Mouse (Mus musculus) midbrain, embryonic 14.5 days (tissue): Measurements from ENCODE around the gene Adam33. TPM values are rescaled to one million over a fixed set of nuclear protein-coding genes. Genes with fewer than 3 reads are reported as not detected.
"Not testable (repeated sequence)": the region's sequence is repeated elsewhere in the genome, so short reads cannot be mapped to it uniquely, and the experiment has no call there.

Experiments
- ATAC-seq: fragments of 200-750 bp; cut with Nextera tagmentation; 2 replicates; pipeline ENCODE4 v1.8.0; 2017; ENCODE audit warnings: moderate number of reproducible peaks, moderate library complexity; ENCODE audit not compliant: low FRiP score, low TSS enrichment
- DNase-seq: peaks from one replicate; pipeline ENCODE4 v3.0.0-alpha.2; 2015
- H3K27ac ChIP-seq: fragments of 300-500 bp; sonication (generic); replicated peaks from 2 replicates; pipeline ENCODE4 v1.5.1; 2014; ENCODE audit warnings: mild to moderate bottlenecking, low read depth, low read length, moderate library complexity
- H3K27me3 ChIP-seq: fragments of 300-500 bp; sonication (generic); 2 replicates; pipeline ENCODE4 v1.6.1; 2014; ENCODE audit warnings: low read length, control low read depth, mixed read lengths; ENCODE audit not compliant: control insufficient read depth, insufficient read depth
- H3K36me3 ChIP-seq: fragments of 300-500 bp; sonication (generic); 2 replicates; pipeline ENCODE4 v1.6.1; 2014; ENCODE audit warnings: low read length, control low read depth; ENCODE audit not compliant: control insufficient read depth, insufficient read depth
- H3K4me1 ChIP-seq: fragments of 300-500 bp; sonication (generic); 2 replicates; pipeline ENCODE4 v1.6.1; 2014; ENCODE audit warnings: mild to moderate bottlenecking, antibody characterized with exemption, low read length, control low read depth; ENCODE audit not compliant: control insufficient read depth, insufficient read depth
- H3K4me2 ChIP-seq: fragments of 300-500 bp; sonication (generic); 2 replicates; pipeline ENCODE4 v1.6.1; 2014; ENCODE audit warnings: mild to moderate bottlenecking, low read length, moderate library complexity
- H3K4me3 ChIP-seq: fragments of 300-500 bp; sonication (generic); replicated peaks from 2 replicates; pipeline ENCODE4 v1.5.1; 2014; ENCODE audit warnings: low read depth, low read length
- H3K9ac ChIP-seq: fragments of 300-500 bp; sonication (generic); replicated peaks from 2 replicates; pipeline ENCODE4 v1.6.1; 2014; ENCODE audit warnings: mild to moderate bottlenecking, low read length, moderate library complexity
- H3K9me3 ChIP-seq: fragments of 300-500 bp; sonication (generic); 2 replicates; pipeline ENCODE4 v1.6.1; 2016; ENCODE audit warnings: low read length, control low read depth, mixed read lengths; ENCODE audit not compliant: control insufficient read depth
- WGBS: fragments of 180-500 bp; shearing (Covaris S2); extraction: QIAGEN DNeasy Blood & Tissue Kit; methylation state at CpG from one replicate; pipeline ENCODE4 v1.1.7; 2014; 5-methylcytosine and 5-hydroxymethylcytosine counted together
- polyA plus RNA-seq: library from polyadenylated mRNA; unstranded; fragments of >200 nt; fragmentation: Nextera tagmentation; extraction: Ambion mirVana; gene quantifications from 2 replicates; pipeline ENCODE4 v1.2.1, GENCODE M21; 2014

The Adam33 gene
- 0.36 and 0.58 TPM in 2 replicates for polyA plus RNA-seq

DNA sequence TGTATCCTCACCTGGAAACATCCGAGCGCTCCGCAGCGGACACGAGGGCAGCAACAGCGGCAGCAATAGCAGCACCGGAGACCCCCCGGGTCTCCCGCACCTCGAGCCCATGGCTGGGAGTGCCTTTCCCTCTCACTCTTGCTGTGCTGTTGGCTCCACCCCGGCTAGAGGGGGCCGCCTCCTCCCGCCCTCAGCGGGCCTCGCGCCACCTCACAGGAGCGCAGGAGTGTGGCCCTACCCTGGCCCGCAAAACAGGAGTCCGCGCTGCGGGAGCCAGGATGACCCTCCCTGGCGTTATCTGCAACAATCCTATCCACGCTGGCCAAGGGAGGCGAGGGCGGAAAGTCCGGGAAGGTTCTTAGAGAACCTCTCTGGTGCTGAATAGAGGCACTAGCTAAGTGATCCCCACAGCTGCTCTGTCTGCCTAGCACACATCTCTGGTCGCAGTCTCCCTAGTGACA lies at the start of gene Adam33:
Gene Adam33 (minus strand): TSS at position 411 of the 461 bp plus-strand sequence.
- no peak within 1 kb of the TSS for H3K27ac ChIP-seq
- H3K36me3 ChIP-seq, result no peaks in the 10 kb centered on the region
- 0 out of 2 replicates have a peak, but pooled peaks cover 2% of the 10 kb centered on the region for H3K4me1 ChIP-seq
- H3K4me3 ChIP-seq, result 0 out of 2 replicates have a peak within 1 kb of the TSS, but pooled peaks have one; percentile 21
- no peaks in the 10 kb centered on the region for H3K9me3 ChIP-seq
- WGBS, result 3% methylated on average over 27 of the region's 27 CpGs
- ATAC-seq (no peak), DNase-seq (no peak)
- H3K9ac ChIP-seq, result 0 out of 2 replicates have a peak within 1 kb of the TSS, but pooled peaks have one; percentile 12
- peak within 1 kb of the TSS; percentile 49 for H3K4me2 ChIP-seq
- H3K27me3 ChIP-seq, result peaks cover 10% of the 10 kb centered on the region; the same call in 1 of the 2 replicates

DNA sequence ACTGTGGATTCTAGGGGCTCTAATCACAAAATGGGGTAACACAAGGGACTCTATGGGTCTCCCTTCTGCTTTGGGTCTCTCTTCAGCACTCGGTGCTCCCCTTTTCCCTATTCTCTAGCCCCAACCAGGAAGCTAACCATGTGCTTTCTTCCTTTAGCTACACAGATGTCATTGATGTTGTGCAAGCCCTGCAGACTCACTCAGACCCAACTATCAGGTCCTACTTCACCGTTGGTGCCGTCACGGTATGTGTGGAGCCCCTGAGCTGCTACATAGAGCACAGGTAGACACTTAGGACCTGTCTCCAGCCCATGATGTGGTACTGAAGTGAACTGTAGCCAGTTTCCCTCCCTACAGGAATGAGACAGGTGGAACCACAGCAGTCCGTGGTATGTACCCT lies 42.4 kb upstream of the Adam33 start:
- WGBS, result 86% methylated on average over 5 of the region's 5 CpGs
- Histone ChIP-seq H3K36me3 (no peaks in the 10 kb centered on the region), H3K9me3 (no peaks in the 10 kb centered on the region), H3K4me3 (no peak overlapping the region), H3K4me1 (no peaks in the 10 kb centered on the region), H3K27ac (no peak overlapping the region), H3K4me2 (no peak overlapping the region), H3K27me3 (no peaks in the 10 kb centered on the region), H3K9ac (no peak overlapping the region)
- ATAC-seq, result no peak
- DNase-seq, result no peak

DNA sequence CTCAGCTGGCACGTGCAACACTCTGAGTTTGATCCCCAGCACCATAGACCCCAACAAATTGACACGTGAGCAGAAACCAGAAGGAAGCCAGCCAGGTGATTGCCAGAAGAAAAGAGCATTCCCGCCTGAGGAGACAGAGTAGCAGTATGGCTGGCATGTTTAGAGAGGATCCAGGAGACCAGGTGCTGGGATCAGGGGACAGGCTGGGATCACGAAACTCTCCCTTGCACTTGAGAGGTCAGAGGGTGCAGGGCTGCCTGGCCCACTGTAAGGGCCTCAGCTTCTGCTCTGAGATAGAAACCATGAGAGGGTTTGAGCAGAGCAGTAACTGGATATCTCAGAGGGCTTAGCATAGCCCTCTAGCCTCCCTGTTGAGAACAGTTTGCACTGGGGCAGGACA lies 41.4 kb upstream of the Adam33 start:
- ATAC-seq, H3K4me1 ChIP-seq, H3K27me3 ChIP-seq, H3K27ac ChIP-seq, H3K9ac ChIP-seq, H3K36me3 ChIP-seq, H3K4me3 ChIP-seq, H3K9me3 ChIP-seq, DNase-seq, H3K4me2 ChIP-seq: not testable (repeated sequence)
- WGBS, result 71% methylated on average over 4 of the region's 4 CpGs

DNA sequence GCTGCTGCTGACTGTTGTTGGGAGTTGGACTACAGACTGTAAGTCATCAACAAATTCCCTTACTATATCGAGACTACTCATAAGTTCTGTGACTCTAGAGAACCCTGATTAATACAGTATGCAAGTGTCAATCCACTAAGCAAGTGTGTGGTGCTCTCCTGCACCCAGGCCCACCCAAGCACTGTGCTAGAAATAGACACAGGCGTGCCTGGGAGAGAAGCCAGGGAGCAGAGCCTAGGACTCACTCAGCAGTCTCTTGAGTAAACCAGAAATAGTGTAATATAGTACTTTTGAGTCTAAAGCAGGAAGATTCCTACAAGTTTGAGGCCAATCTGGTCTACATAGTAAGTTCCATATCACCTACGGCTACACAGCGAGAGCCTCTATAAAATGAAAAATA lies 40.4 kb upstream of the Adam33 start:
- Histone ChIP-seq H3K4me1 (no peaks in the 10 kb centered on the region), H3K4me2 (no peak overlapping the region), H3K9me3 (no peaks in the 10 kb centered on the region), H3K36me3 (no peaks in the 10 kb centered on the region), H3K9ac (no peak overlapping the region), H3K27me3 (no peaks in the 10 kb centered on the region), H3K27ac (no peak overlapping the region), H3K4me3 (no peak overlapping the region)
- no peak for DNase-seq
- no peak for ATAC-seq
- WGBS, result 92% methylated on average over 4 of the region's 4 CpGs

DNA sequence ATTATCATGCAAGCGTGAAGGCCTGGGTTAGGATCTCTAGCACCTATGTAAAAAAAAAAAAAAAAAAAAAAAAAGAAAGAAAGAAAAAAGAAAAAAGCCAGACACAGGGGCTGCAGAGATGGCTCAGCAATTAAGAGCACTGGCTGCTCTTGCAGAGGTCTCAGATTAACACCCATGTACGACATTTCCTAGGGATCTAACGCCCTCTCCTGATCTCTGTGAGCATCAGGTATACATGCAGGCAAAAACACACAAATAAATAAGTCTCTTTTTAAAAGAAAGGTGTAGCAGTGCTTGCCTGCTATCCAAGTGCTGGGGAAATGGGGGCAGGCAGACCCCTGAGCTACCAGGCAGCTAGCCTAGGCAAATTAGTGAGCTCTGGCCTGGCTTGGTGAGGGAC lies 37.9 kb upstream of the Adam33 start:
- no peak overlapping the region for H3K4me3 ChIP-seq
- H3K4me2 ChIP-seq, result no peak overlapping the region
- H3K4me1 ChIP-seq, result no peaks in the 10 kb centered on the region
- ATAC-seq (no peak), DNase-seq (no peak)
- no peak overlapping the region for H3K27ac ChIP-seq
- H3K9me3 ChIP-seq, result no peaks in the 10 kb centered on the region
- 64% methylated on average over 3 of the region's 3 CpGs for WGBS
- no peaks in the 10 kb centered on the region for H3K27me3 ChIP-seq
- no peak overlapping the region for H3K9ac ChIP-seq
- no peaks in the 10 kb centered on the region for H3K36me3 ChIP-seq

DNA sequence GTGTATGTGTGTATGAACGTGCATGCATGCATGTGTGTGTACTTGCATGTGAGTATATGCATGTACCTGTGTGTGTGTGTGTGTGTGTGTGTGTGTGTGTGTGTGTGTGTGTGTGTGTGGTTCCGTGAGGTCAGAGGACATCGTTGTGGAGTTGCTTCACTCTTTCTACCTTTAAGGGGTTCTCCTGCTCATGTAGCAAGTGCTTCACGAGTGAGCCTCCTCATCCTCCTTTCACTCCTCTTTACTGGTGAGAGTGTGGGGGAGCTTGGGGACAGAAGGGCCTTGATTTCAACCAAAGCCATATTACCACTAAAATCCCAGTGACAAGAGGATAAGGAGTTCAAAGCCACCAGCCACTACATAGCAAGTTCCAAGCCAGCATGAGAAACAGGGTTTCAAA lies 33.5 kb upstream of the Adam33 start:
- Histone ChIP-seq H3K4me1 (no peaks in the 10 kb centered on the region), H3K9ac (no peak overlapping the region), H3K4me3 (no peak overlapping the region), H3K36me3 (no peaks in the 10 kb centered on the region), H3K4me2 (no peak overlapping the region), H3K27me3 (no peaks in the 10 kb centered on the region), H3K9me3 (no peaks in the 10 kb centered on the region), H3K27ac (no peak overlapping the region)
- WGBS, result 89% methylated on average over 4 of the region's 4 CpGs
- no peak for ATAC-seq
- DNase-seq, result no peak

DNA sequence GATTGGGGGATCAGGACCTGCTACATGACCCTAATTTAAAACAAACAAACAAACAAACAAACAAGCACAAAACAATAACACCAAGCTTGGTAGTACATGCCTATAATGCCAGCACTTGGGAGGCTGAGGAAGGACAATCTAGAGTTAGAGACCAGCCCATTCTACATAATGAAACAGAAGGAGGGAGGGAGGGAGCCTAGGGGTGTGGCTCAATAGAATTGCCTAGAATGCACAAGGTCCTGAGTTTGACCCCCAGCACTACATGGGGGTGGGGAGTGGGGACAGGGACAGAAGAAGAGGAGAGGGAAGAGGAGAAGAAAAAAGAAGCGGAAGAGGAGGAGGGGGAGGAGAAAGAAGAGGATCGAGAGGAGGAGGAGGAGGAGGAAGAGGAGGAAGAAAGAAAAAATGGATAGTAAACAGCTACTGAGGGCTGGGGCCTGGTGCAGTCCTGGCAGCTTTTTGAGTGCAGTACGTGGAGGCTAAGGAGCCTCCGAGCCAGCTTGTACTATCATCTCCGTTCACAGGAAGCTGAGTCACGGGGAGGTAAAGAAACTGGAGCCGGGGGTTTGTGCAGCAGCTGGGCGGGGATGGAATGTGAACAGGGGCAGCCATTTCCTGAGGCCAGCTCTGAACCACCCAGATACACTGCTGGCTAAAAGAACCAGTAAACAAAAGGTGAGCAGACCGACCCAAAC lies 32.6 kb upstream of the Adam33 start:
- DNase-seq (peak; percentile 29), ATAC-seq (no peak)
- no peaks in the 10 kb centered on the region for H3K4me1 ChIP-seq
- no peak overlapping the region for H3K4me3 ChIP-seq
- H3K9me3 ChIP-seq, result no peaks in the 10 kb centered on the region
- no peak overlapping the region for H3K27ac ChIP-seq
- H3K9ac ChIP-seq, result no peak overlapping the region
- no peaks in the 10 kb centered on the region for H3K27me3 ChIP-seq
- no peak overlapping the region for H3K4me2 ChIP-seq
- 23% methylated on average over 9 of the region's 9 CpGs for WGBS
- H3K36me3 ChIP-seq, result no peaks in the 10 kb centered on the region

DNA sequence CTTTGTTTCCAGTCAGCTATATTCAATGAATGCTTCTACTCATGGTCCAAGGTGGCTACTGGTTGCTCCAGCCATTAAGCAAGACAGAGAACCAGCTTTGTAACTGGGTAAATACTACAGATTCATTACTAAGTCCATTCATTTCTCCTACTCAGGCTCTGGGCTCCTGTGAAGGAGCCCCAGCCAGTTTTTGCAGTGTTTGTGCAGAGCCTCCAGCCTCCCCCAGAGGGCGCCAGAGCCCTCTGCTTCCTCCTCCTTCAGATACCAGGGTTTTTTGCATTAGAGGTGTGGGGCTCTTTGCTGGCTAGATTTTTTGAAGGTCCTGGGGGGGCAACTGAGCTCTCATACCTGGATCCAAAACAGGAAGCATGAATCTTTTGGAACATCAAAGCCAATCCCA lies 31.2 kb upstream of the Adam33 start:
- Histone ChIP-seq H3K9me3 (no peaks in the 10 kb centered on the region), H3K4me3 (no peak overlapping the region), H3K4me2 (no peak overlapping the region), H3K9ac (no peak overlapping the region), H3K36me3 (no peaks in the 10 kb centered on the region), H3K27me3 (no peaks in the 10 kb centered on the region), H3K4me1 (no peaks in the 10 kb centered on the region), H3K27ac (no peak overlapping the region)
- 0% methylated on average over 1 of the region's 1 CpGs for WGBS
- ATAC-seq (no peak), DNase-seq (peak; percentile 87)

DNA sequence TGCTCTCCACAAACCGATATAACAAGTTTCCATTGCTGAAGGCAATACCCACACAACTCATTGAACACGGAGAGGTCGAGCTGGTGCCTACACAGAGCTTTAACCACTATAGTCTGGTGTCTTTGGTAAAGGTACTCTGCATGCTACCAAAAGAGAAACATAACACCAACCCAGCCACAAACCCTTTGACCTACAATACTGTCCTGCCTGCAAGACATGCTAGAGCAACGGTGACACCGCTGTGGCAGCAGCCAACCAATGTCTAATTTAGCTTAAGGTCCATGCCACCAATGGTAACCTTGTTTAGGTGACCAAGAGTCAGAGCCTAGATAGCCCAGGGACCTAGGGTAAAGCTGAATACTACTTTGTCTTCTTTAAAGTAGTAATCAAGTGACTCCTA lies 30.0 kb upstream of the Adam33 start:
- H3K9me3 ChIP-seq, result no peaks in the 10 kb centered on the region
- 89% methylated on average over 5 of the region's 5 CpGs for WGBS

More for the DNA sequence above, 30.0 kb upstream of the Adam33 start:
- no peak overlapping the region for H3K27ac ChIP-seq
- H3K27me3 ChIP-seq, result no peaks in the 10 kb centered on the region
- DNase-seq (no peak), ATAC-seq (no peak)
- no peaks in the 10 kb centered on the region for H3K4me1 ChIP-seq
- H3K4me2 ChIP-seq, result no peak overlapping the region
- H3K9ac ChIP-seq, result no peak overlapping the region
- H3K4me3 ChIP-seq, result no peak overlapping the region
- no peaks in the 10 kb centered on the region for H3K36me3 ChIP-seq
